Mouse (Mus musculus) liver, postnatal 0 days (tissue): ENCODE results near the gene Adcy4.

Source experiments
- CTCF ChIP-seq: sonication (generic); IDR thresholded peaks from 2 replicates; pipeline ENCODE4 v1.5.1; 2016; ENCODE audit warnings: antibody characterized with exemption, low read depth
- EP300 ChIP-seq: IDR thresholded peaks from 2 replicates; pipeline ENCODE4 v1.6.1; 2016; ENCODE audit warnings: antibody characterized with exemption, low read depth, mild to moderate bottlenecking

DNA sequence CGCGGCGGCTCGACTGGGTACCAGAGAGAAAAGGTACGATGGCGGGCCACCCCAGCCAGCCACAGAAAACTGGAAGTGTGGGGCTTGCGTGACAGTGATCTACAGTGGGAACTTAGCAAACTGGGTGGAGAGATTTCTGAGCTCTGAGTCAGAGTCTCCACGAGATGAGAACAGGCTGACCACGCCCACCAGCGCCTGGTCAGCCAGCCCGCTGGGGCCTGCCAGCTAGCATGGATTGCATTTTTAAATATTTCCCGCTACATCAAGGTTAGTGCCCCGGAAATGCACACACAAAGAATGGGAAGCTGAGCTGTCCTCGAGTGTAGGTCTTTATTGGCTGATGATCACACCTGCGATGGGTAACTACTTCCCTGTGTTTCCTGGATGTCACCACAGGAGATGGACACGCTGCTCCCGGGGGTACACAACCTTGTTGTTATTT lies 31.4 kb upstream of the Adcy4 start:
- TF ChIP-seq CTCF (no peak), EP300 (no peak)
